Mouse (Mus musculus) testis, adult 2 months (tissue): Measurements from ENCODE around the gene Psmb8.

Experiments
- CTCF ChIP-seq: fragments of 200-500 bp; IDR thresholded peaks from 2 replicates; pipeline ENCODE4 v1.5.1; 2012; ENCODE audit warnings: low read depth, mild to moderate bottlenecking, inconsistent platforms, low read length, moderate library complexity; ENCODE audit not compliant: control insufficient read depth, insufficient read depth, insufficient replicate concordance
- POLR2A ChIP-seq: fragments of 200-500 bp; IDR thresholded peaks from 2 replicates; pipeline ENCODE4 v1.6.1; 2012; ENCODE audit warnings: low read depth, mild to moderate bottlenecking, inconsistent platforms, low read length, moderate library complexity; ENCODE audit not compliant: control insufficient read depth

GRCm38 (mm10) chr17:34248764-34249163 is 51.2 kb downstream of the Psmb8 start:
- TF ChIP-seq CTCF (no peak), POLR2A (no peak)
